ENCODE assay signal across 8 mouse cellular contexts in the genomic region with DNA sequence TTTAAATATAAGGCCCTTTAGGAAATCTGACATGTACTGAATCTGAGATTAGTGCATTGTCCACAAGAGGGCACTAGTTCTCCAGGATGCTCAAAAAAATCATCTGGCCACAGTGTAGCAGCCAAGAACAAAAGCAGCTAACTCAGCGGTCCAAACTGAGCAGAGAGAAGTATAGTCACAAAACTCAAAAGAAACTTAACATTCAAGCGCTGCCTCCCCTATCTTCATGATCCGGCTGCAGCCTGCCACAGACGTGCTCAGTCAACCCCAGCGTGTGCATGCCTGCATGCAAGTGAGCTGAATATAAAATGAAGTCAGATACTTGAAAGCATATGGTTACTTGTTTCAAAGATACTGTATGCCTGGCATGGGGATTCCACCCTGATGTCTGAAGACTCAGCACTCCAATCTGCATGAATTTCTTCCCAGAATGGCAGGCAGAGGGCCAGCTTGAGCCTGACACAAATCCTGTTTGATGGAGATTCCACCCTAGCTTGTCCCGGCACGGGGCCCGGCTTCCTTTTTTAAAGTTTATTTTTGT. TPM values are rescaled to one million over a fixed set of nuclear protein-coding genes. Genes with fewer than 3 reads are reported as not detected.
DNase-seq lines count a peak whose midpoint lies in the region; ATAC-seq and TF ChIP-seq lines count a peak whose summit lies in the region.

No protein-coding gene starts in this region.

- TF ChIP-seq POLR2A in cortical plate, adult 2 months (IDR thresholded peaks at IDR 0.05; ENCODE audit: extremely low read depth, insufficient read depth, low read length) = no peak

- peak; percentile 65 for TF ChIP-seq CTCF in cortical plate, adult 2 months (IDR thresholded peaks at IDR 0.05; ENCODE audit: extremely low read depth, insufficient read depth, low read length)
- peak; percentile 92 for TF ChIP-seq CTCF in stomach, postnatal 0 days (IDR thresholded peaks at IDR 0.05; ENCODE audit: low read depth)

- 0 out of 2 replicates have a peak overlapping the region, but pooled peaks have one; percentile 13 for H3K4me2 ChIP-seq in intestine, embryonic 16.5 days (ENCODE audit: low read depth, low read length)
- peak overlapping the region; percentile 22; the same call in 1 of the 2 replicates for H3K4me2 ChIP-seq in midbrain, embryonic 11.5 days
- H3K4me2 ChIP-seq in stomach, postnatal 0 days (replicated peaks; ENCODE audit: low read depth) = peak overlapping the region; percentile 25

- TF ChIP-seq EP300 in stomach, postnatal 0 days (optimal IDR thresholded peaks at IDR 0.05) = no peak

- ATAC-seq in granulocyte monocyte progenitor cell, adult 5-6 weeks (replicated peaks; ENCODE audit: poor library complexity, severe bottlenecking) = peak; percentile 62
- ATAC-seq in intestine, embryonic 16.5 days = peak; percentile 51
- ATAC-seq in midbrain, embryonic 11.5 days (ENCODE audit: low FRiP score) = peak; percentile 72
- ATAC-seq in stomach, postnatal 0 days (ENCODE audit: low FRiP score, low TSS enrichment) = peak; percentile 53

- 22% methylated on average over 8 of the region's 8 CpGs for WGBS in intestine, embryonic 16.5 days
- WGBS in limb, embryonic 10.5 days = 48% methylated on average over 8 of the region's 8 CpGs
- WGBS in midbrain, embryonic 11.5 days = 34% methylated on average over 8 of the region's 8 CpGs
- 13% methylated on average over 8 of the region's 8 CpGs for WGBS in stomach, postnatal 0 days

- DNase-seq in 3T3-L1 (ENCODE audit: low read depth, low spot score) (peak; percentile 98), MN1 (ENCODE audit: low spot score) (peak; percentile 88)
- peak; percentile 57 for DNase-seq in limb, embryonic 10.5 days (ENCODE audit: low spot score)
- DNase-seq in midbrain, embryonic 11.5 days (ENCODE audit: low spot score, missing footprints) = peak; percentile 97
- peak; percentile 58 for DNase-seq in stomach, postnatal 0 days (ENCODE audit: low spot score)

- H3K27ac ChIP-seq in cortical plate, adult 2 months (ENCODE audit: insufficient read depth, low read length) = no peak overlapping the region
- no peak overlapping the region for H3K27ac ChIP-seq in intestine, embryonic 16.5 days (ENCODE audit: low read length)
- peak overlapping the region; percentile 76 for H3K27ac ChIP-seq in limb, embryonic 10.5 days
- H3K27ac ChIP-seq in midbrain, embryonic 11.5 days (ENCODE audit: low read depth, low read length) = no peak overlapping the region
- H3K27ac ChIP-seq in stomach, postnatal 0 days (replicated peaks) = peak overlapping the region; percentile 73

- H3K4me1 ChIP-seq in cortical plate, adult 2 months (ENCODE audit: control insufficient read depth, insufficient read depth, low read length) = no peaks in the 10 kb centered on the region; the same call in 1 of the 2 replicates
- H3K4me1 ChIP-seq in intestine, embryonic 16.5 days (ENCODE audit: control insufficient read depth, insufficient read depth, low read length) = no peaks in the 10 kb centered on the region
- H3K4me1 ChIP-seq in limb, embryonic 10.5 days = peaks cover 3% of the 10 kb centered on the region; the same call in 1 of the 2 replicates
- H3K4me1 ChIP-seq in midbrain, embryonic 11.5 days (ENCODE audit: control insufficient read depth, insufficient read depth, low read length) = peaks cover 3% of the 10 kb centered on the region; the same call in 1 of the 2 replicates
- no peaks in the 10 kb centered on the region for H3K4me1 ChIP-seq in stomach, postnatal 0 days (replicated peaks; ENCODE audit: control insufficient read depth, insufficient read depth)

- no peaks in the 10 kb centered on the region for H3K36me3 ChIP-seq in intestine, embryonic 16.5 days (ENCODE audit: control insufficient read depth, insufficient read depth, low read length)
- H3K36me3 ChIP-seq in limb, embryonic 10.5 days = no peaks in the 10 kb centered on the region
- H3K36me3 ChIP-seq in midbrain, embryonic 11.5 days (ENCODE audit: control insufficient read depth, insufficient read depth, low read length) = no peaks in the 10 kb centered on the region
- no peaks in the 10 kb centered on the region for H3K36me3 ChIP-seq in stomach, postnatal 0 days (ENCODE audit: control insufficient read depth, insufficient read depth, low read length)

- H3K27me3 ChIP-seq in intestine, embryonic 16.5 days (replicated peaks; ENCODE audit: control insufficient read depth, insufficient read depth, low read length) = no peaks in the 10 kb centered on the region
- peaks cover 11% of the 10 kb centered on the region; the same call in 1 of the 2 replicates for H3K27me3 ChIP-seq in limb, embryonic 10.5 days (ENCODE audit: low read depth, poor library complexity, severe bottlenecking)
- H3K27me3 ChIP-seq in midbrain, embryonic 11.5 days (ENCODE audit: control insufficient read depth, insufficient read depth, low read length) = no peaks in the 10 kb centered on the region; the same call in 1 of the 2 replicates
- H3K27me3 ChIP-seq in stomach, postnatal 0 days (ENCODE audit: control insufficient read depth, insufficient read depth, low read length) = no peaks in the 10 kb centered on the region

- no peak overlapping the region for H3K4me3 ChIP-seq in cortical plate, adult 2 months (ENCODE audit: insufficient read depth, low read length)
- H3K4me3 ChIP-seq in intestine, embryonic 16.5 days (ENCODE audit: low read length) = no peak overlapping the region
- H3K4me3 ChIP-seq in limb, embryonic 10.5 days = no peak overlapping the region
- no peak overlapping the region for H3K4me3 ChIP-seq in midbrain, embryonic 11.5 days (ENCODE audit: low read depth, low read length)
- H3K4me3 ChIP-seq in stomach, postnatal 0 days (ENCODE audit: low read depth, low read length) = no peak overlapping the region

- peak overlapping the region; percentile 7; the same call in 1 of the 2 replicates for H3K9ac ChIP-seq in intestine, embryonic 16.5 days (ENCODE audit: low read depth, low read length)
- 0 out of 2 replicates have a peak overlapping the region, but pooled peaks have one; percentile 31 for H3K9ac ChIP-seq in midbrain, embryonic 11.5 days (ENCODE audit: low read length)
- H3K9ac ChIP-seq in stomach, postnatal 0 days (ENCODE audit: low read length) = no peak overlapping the region

- H3K9me3 ChIP-seq in intestine, embryonic 16.5 days (ENCODE audit: control insufficient read depth, low read length) = no peaks in the 10 kb centered on the region
- H3K9me3 ChIP-seq in limb, embryonic 10.5 days (replicated peaks) = no peaks in the 10 kb centered on the region
- H3K9me3 ChIP-seq in midbrain, embryonic 11.5 days (ENCODE audit: control insufficient read depth, low read length) = no peaks in the 10 kb centered on the region
- H3K9me3 ChIP-seq in stomach, postnatal 0 days (ENCODE audit: control insufficient read depth, low read length) = no peaks in the 10 kb centered on the region

RNA-seq across cellular contexts. Expression of a gene that starts 8.0 kb away (rescaled TPM):
- 87.4 and 101 TPM in 2 replicates for polyA plus RNA-seq in cortical plate, adult 2 months (2012; rRNA removed)
- total RNA-seq in granulocyte monocyte progenitor cell, adult 5-6 weeks (2014; fragmentation: Nextera tagmentation) = not detected in 2 replicates
- total RNA-seq in granulocyte monocyte progenitor cell, adult 5-6 weeks (2017) = not detected in 2 replicates
- 57.0 and 57.5 TPM in 2 replicates for polyA plus RNA-seq in intestine, embryonic 16.5 days (2015; fragmentation: Nextera tagmentation; extraction: Ambion mirVana)
- 11.3 and 13.5 TPM in 2 replicates for polyA plus RNA-seq in limb, embryonic 10.5 days (2016; fragmentation: Nextera tagmentation; extraction: Ambion mirVana)
- polyA plus RNA-seq in midbrain, embryonic 11.5 days (2014; fragmentation: Nextera tagmentation; extraction: Ambion mirVana) = 128 and 137 TPM in 2 replicates
- polyA plus RNA-seq in stomach, postnatal 0 days (2015; fragmentation: Nextera tagmentation; extraction: Ambion mirVana) = 30.0 and 30.7 TPM in 2 replicates

Comparison
In these comparisons a context has a peak if more than half of its experiments do, and no peak if none do; other contexts are left out.
1. H3K27ac ChIP-seq: peak in limb, embryonic 10.5 days (single experiment) and stomach, postnatal 0 days (single experiment); none in cortical plate, adult 2 months (single experiment), intestine, embryonic 16.5 days (single experiment) and midbrain, embryonic 11.5 days (single experiment).
2. Peak in every context shown above with its lines, with median percentiles within 50 percentile points of each other: DNase-seq, ATAC-seq and H3K4me2 ChIP-seq.